Mouse (Mus musculus): ENCODE results near the gene Amdhd2. TPM values are rescaled to one million over a fixed set of nuclear protein-coding genes. Genes with fewer than 3 reads are reported as not detected.

Amdhd2 gene
- polyA plus RNA-seq, 1 experiment, result 29.8 TPM

DNA sequence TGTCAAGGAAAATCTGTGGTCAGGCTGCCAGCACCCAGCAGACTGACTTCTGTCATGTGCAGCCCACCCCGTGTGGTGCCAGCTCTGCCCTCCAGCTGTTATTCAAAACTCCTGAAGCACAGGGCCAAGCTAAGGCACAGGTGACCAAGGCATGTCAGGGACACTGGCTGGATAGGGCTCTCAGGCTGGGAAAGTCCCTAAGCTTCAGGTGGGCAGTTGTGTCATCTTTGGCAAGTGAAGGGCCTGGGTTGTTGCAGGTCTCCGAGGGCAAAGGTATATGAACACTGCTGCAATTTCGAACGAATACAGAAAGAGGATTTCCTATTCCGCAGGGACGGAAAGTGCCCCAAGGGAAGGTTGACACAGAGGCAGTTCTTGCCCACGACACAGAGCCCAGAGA is 41.3 kb upstream of the Amdhd2 start:
- peak overlapping the region; percentile 80 for H3ac ChIP-seq (ENCODE audit: control insufficient read depth, insufficient read length)
- no peaks in the 10 kb centered on the region for H3K36me3 ChIP-seq (ENCODE audit: control insufficient read depth, insufficient read depth)
- H3K4me3 ChIP-seq, result peak overlapping the region; percentile 46
- H3K79me2 ChIP-seq (ENCODE audit: control insufficient read depth, insufficient read depth), result no peaks in the 10 kb centered on the region
- TF ChIP-seq MYOD1 (IDR thresholded peaks at IDR 0.05; ENCODE audit: control insufficient read depth in 1 of 3, insufficient read length in 2 of 3, low read depth in 2 of 3) (peak in 1 of 3 experiments; percentile 41), TCF12 (IDR thresholded peaks at IDR 0.05; ENCODE audit: insufficient read depth, poor library complexity, severe bottlenecking) (no peak), SRF (IDR thresholded peaks at IDR 0.05; ENCODE audit: control insufficient read depth, insufficient read length, low read depth) (no peak), USF1 (IDR thresholded peaks at IDR 0.05; ENCODE audit: low read depth) (no peak), POLR2A (IDR thresholded peaks at IDR 0.05; ENCODE audit: insufficient read length, low read depth) (no peak), E2F4 (IDR thresholded peaks at IDR 0.05; ENCODE audit: insufficient read depth) (no peak), TCF3 (IDR thresholded peaks at IDR 0.05; ENCODE audit: insufficient read length, low read depth) (no peak), MYOG (IDR thresholded peaks at IDR 0.05; ENCODE audit: control insufficient read depth in 1 of 3, insufficient read depth in 1 of 3, insufficient read length in 2 of 3, low read depth in 2 of 3) (peak in 2 of 3 experiments; percentile 40 to 82)
- H3K4me2 ChIP-seq (ENCODE audit: low read depth), result peak overlapping the region; percentile 99
- H3K27me3 ChIP-seq (ENCODE audit: control insufficient read depth, insufficient read depth, insufficient read length), result no peaks in the 10 kb centered on the region

DNA sequence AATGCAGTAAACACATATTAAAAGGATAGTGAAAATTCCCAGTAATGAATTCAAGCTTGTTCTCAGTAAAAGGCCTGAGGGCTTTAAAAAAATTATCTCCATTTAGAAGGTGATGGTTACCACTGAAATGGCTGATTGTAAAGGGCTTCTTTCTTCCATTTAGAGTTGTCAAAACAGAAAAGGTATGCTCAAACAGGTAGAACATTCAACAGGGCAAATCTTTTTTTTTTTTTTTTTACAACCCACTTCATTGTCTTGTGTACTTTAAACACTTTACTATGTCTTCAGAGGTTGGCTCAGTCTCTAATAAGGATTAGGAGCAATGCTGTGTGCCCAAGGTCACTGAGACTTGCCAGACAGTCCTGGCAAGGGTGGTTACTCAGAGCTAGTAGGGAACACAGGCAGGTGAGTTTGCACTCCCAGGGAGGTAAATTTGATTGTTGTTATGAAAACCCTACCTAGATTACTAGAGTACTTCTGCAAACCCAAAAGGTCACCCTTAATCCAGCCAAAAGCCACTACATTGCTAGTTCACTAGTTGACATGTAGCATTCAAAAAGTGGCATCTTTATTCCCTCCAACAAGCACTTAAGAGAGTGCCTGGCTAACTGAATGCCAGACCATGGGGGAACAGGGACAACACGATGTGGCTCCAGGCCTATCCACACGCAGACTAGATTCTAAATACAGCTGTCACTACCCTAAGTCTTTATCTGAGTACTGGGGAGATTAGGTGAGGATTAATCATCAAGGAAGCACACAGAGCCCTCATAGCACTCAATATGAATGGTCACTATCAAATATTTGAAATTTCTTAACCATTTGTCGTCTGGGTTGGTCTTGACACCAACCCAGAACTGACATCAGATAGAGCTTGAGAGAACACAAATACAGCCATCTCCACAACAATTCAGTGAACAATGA is 40.3 kb upstream of the Amdhd2 start:
- TF ChIP-seq MYOD1 (IDR thresholded peaks at IDR 0.05; ENCODE audit: control insufficient read depth in 1 of 3, insufficient read length in 2 of 3, low read depth in 2 of 3), result peak in 1 of 3 experiments; percentile 14
- TF ChIP-seq SRF (IDR thresholded peaks at IDR 0.05; ENCODE audit: control insufficient read depth, insufficient read length, low read depth), result no peak
- H3K27me3 ChIP-seq (ENCODE audit: control insufficient read depth, insufficient read depth, insufficient read length), result no peaks in the 10 kb centered on the region
- no peaks in the 10 kb centered on the region for H3K36me3 ChIP-seq (ENCODE audit: control insufficient read depth, insufficient read depth)
- H3K4me2 ChIP-seq (ENCODE audit: low read depth), result peak overlapping the region; percentile 99
- no peaks in the 10 kb centered on the region for H3K79me2 ChIP-seq (ENCODE audit: control insufficient read depth, insufficient read depth)
- H3ac ChIP-seq (ENCODE audit: control insufficient read depth, insufficient read length), result no peak overlapping the region
- peak overlapping the region; percentile 46 for H3K4me3 ChIP-seq

GRCm38 (mm10) chr17:24203068-24203467 is 39.5 kb upstream of the Amdhd2 start:
- Histone ChIP-seq H3K4me2 (ENCODE audit: low read depth) (peak overlapping the region; percentile 6), H3K36me3 (ENCODE audit: control insufficient read depth, insufficient read depth) (no peaks in the 10 kb centered on the region), H3ac (ENCODE audit: control insufficient read depth, insufficient read length) (no peak overlapping the region), H3K79me2 (ENCODE audit: control insufficient read depth, insufficient read depth) (no peaks in the 10 kb centered on the region), H3K4me3 (no peak overlapping the region), H3K27me3 (ENCODE audit: control insufficient read depth, insufficient read depth, insufficient read length) (no peaks in the 10 kb centered on the region)
- TF ChIP-seq MYOG (IDR thresholded peaks at IDR 0.05; ENCODE audit: control insufficient read depth in 1 of 3, insufficient read depth in 1 of 3, insufficient read length in 2 of 3, low read depth in 2 of 3) (no peak), TCF12 (IDR thresholded peaks at IDR 0.05; ENCODE audit: insufficient read depth, poor library complexity, severe bottlenecking) (no peak)

DNA sequence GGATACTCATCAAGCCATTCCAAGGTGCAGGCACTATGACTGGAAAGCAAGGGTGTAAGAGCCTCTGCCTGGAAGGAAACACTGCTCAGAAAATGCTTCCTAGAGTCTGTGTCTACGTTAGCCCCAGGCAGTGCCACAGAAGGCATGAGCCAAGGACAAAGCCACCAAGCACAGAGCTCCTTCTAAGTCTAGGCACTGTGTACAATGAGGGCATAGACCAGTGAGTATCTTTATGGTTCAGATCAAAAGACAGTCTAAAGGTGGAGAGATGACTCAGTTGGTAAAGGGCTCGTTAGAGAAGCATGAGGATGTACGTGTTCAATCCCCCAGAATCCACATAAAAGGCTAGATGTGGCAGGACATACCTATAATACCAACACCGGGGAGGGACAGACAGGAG is 37.5 kb upstream of the Amdhd2 start:
- no peak for TF ChIP-seq MYOG (IDR thresholded peaks at IDR 0.05; ENCODE audit: control insufficient read depth in 1 of 3, insufficient read depth in 1 of 3, insufficient read length in 2 of 3, low read depth in 2 of 3)
- TF ChIP-seq USF1 (IDR thresholded peaks at IDR 0.05; ENCODE audit: low read depth), result no peak
- TF ChIP-seq CEBPB (IDR thresholded peaks at IDR 0.05; ENCODE audit: insufficient read depth, poor library complexity, severe bottlenecking), result no peak
- TF ChIP-seq MAX (IDR thresholded peaks at IDR 0.05; ENCODE audit: low read depth), result no peak
- no peak for TF ChIP-seq POLR2A (IDR thresholded peaks at IDR 0.05; ENCODE audit: insufficient read length, low read depth)
- no peak for TF ChIP-seq TCF12 (IDR thresholded peaks at IDR 0.05; ENCODE audit: insufficient read depth, poor library complexity, severe bottlenecking)
- no peak for TF ChIP-seq TCF3 (IDR thresholded peaks at IDR 0.05; ENCODE audit: insufficient read length, low read depth)
- no peak for TF ChIP-seq SRF (IDR thresholded peaks at IDR 0.05; ENCODE audit: control insufficient read depth, insufficient read length, low read depth)
- TF ChIP-seq MYOD1 (IDR thresholded peaks at IDR 0.05; ENCODE audit: control insufficient read depth in 1 of 3, insufficient read length in 2 of 3, low read depth in 2 of 3), result no peak
- TF ChIP-seq E2F4 (IDR thresholded peaks at IDR 0.05; ENCODE audit: insufficient read depth), result no peak
- TF ChIP-seq REST (IDR thresholded peaks at IDR 0.05; ENCODE audit: insufficient read depth, insufficient read length), result no peak
- TF ChIP-seq POLR2AphosphoS2 (IDR thresholded peaks at IDR 0.05; ENCODE audit: insufficient read length, low read depth), result no peak
- no peak overlapping the region for H3K4me2 ChIP-seq (ENCODE audit: low read depth)
- no peak overlapping the region for H3K4me3 ChIP-seq
- no peaks in the 10 kb centered on the region for H3K27me3 ChIP-seq (ENCODE audit: control insufficient read depth, insufficient read depth, insufficient read length)
- no peaks in the 10 kb centered on the region for H3K79me2 ChIP-seq (ENCODE audit: control insufficient read depth, insufficient read depth)
- no peak overlapping the region for H3ac ChIP-seq (ENCODE audit: control insufficient read depth, insufficient read length)
- no peaks in the 10 kb centered on the region for H3K36me3 ChIP-seq (ENCODE audit: control insufficient read depth, insufficient read depth)

GRCm38 (mm10) chr17:24199741-24200140 is 36.2 kb upstream of the Amdhd2 start:
- Histone ChIP-seq H3K36me3 (ENCODE audit: control insufficient read depth, insufficient read depth) (no peaks in the 10 kb centered on the region), H3K4me2 (ENCODE audit: low read depth) (no peak overlapping the region), H3K27me3 (ENCODE audit: control insufficient read depth, insufficient read depth, insufficient read length) (no peaks in the 10 kb centered on the region), H3ac (ENCODE audit: control insufficient read depth, insufficient read length) (no peak overlapping the region), H3K4me3 (no peak overlapping the region), H3K79me2 (ENCODE audit: control insufficient read depth, insufficient read depth) (no peaks in the 10 kb centered on the region)
- TF ChIP-seq SRF (IDR thresholded peaks at IDR 0.05; ENCODE audit: control insufficient read depth, insufficient read length, low read depth), result no peak
